Mouse (Mus musculus): ENCODE results near the gene Rnf212b.
A peak's percentile ranks its signal among the peaks of the same experiment; 100 is the strongest.

Gene Rnf212b

GRCm38 (mm10) chr14:54799686-54800085 lies 14.3 kb upstream of the Rnf212b start:
- DNase-seq, result no peak

- no peak for DNase-seq
Measured at GRCm38 (mm10) chr14:54802428-54802827, 11.5 kb upstream of the Rnf212b start.

- DNase-seq, result no peak
Measured at GRCm38 (mm10) chr14:54806124-54806523, 7.8 kb upstream of the Rnf212b start.

DNA sequence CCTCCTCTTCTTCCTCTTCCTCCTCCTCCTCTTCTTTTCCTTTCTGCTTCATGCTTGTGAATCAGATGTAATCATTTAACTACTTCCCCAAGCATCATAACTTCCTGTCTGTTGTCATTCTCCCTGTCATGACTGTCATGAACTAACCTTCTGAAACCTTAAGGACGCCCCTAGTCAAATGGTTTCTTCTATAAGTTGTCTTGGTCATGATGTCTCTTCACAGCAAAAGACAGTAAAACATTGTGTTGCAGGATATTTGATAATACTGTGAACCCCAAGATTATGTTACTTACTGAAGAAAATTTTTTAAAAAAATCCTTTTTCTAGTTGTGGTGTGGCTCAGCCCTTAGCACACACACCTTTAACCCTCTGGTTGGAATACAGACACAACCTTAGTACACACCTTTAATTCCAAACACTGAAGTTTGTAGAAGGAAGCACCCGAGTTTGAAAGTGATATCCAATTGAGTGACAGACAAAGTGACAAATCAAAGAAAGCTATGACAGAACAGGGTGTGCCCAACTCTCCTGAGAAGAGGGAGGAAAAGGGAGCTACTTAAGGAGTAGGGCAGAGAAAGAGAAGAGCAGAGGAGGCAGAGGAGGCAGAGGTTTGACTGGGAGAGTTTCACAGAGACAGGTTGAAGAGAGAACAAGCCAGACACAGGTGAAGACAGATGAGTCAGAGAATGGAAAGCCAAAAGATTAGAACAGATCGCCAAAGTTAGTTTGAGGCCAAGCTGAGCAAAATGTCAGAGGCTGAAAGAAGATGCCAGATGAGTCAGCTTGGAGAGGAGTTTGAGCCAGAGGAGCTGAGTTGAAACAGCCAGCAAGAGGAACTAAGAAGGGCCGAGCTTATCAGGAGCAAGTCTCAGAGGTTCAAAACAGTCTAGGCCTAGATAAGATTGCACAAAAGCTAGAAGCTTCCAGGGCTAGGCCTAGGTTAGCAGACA lies 4.9 kb upstream of the Rnf212b start:
- no peak for DNase-seq

DNA sequence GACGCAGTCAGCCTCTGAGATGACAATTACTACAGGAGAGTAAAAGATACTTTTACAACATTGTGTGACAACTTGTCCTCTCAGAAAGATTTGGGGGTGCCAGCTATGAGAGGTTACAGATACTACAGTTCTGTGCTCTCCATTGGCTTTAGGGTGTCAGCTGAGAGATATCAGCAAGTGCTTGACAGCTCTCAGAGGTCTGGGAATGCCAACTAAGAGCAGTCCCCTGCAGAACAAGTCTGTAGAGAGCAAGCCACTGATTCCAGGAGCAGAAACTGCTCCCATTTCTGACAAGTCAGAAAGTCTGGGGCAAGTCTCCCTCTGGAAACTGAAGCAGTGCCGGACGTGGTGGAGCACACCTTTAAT lies 4.3 kb upstream of the Rnf212b start:
- DNase-seq, result no peak

DNA sequence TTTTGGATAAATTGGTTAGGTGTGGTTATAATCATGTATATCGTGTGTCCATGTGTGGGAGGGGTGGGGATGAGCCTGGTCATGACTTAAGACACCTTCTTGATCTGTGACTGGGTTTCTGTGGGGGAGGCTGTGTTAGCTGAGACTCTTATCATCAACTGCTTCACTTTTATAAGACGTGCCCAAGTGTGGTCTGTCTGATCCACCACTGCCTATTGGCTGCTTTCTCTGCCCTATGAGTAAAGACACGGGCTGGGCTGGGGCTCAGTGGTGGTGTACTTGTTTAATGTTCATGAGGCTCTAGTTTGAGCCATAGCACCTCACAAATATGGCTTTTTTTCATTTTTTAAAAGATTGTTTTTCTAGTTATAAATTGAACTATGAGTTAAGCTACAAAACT lies 1.8 kb downstream of the Rnf212b start:
- DNase-seq, result no peak

DNA sequence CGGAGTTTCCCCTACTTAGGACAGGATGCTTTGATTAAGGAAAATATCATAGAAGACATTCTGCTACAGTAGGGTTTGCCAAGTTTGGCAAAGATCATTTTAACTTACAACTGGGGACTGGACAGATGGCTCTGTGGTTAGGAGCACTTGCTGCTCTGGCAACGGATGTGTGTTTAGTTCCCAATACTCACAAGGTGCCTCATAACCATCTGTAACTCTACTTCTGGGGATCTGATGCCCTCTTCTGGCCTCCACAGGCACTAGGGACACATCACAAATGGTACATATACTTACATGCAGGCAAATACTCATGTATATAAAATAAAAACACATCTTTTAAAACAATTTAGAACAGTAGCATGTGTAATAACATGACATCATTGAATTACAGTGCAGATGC lies 3.9 kb downstream of the Rnf212b start:
- DNase-seq, result peak; percentile 52

DNA sequence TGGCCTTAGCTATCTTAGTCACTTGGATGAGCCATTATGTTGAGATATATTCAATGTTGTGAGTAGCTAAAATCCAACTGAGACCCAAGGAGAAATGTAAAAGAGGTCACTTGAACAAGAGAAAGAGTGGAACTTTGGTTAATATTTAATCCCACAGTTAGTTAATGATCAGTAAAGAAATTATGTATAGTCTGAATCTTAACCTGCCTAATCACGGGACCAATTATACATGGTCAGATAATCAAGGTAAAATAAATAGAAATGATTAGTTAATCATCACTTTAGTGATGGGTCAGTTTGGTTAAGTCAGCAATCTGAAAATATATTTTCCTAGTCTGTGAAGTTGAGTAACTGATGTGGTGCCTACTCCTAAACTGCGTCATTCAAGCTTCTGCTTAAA lies 8.4 kb downstream of the Rnf212b start:
- DNase-seq, result no peak

GRCm38 (mm10) chr14:54823716-54824115 lies 9.8 kb downstream of the Rnf212b start:
- peak; percentile 62 for DNase-seq

GRCm38 (mm10) chr14:54843461-54843860 lies 29.5 kb downstream of the Rnf212b start:
- DNase-seq, result peak; percentile 26

DNA sequence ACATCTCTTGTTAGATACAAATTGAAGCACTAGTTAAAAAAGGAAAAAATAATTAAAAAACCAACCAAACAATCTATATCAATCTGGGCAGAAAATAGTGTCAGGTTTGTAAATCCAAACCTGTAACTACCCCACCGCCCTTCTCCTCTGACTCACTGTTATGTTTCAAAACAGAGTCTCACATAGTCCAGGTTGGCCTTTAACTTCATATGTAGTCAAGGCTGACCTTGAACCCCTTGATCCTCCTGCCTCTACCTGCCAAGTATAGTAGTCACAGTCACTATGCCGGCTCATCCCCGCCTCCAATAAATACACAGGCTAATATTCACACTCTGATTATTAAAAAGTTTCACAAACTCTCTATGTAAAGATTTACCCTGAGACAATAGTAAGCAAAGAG lies 41.8 kb downstream of the Rnf212b start:
- DNase-seq, result no peak

DNA sequence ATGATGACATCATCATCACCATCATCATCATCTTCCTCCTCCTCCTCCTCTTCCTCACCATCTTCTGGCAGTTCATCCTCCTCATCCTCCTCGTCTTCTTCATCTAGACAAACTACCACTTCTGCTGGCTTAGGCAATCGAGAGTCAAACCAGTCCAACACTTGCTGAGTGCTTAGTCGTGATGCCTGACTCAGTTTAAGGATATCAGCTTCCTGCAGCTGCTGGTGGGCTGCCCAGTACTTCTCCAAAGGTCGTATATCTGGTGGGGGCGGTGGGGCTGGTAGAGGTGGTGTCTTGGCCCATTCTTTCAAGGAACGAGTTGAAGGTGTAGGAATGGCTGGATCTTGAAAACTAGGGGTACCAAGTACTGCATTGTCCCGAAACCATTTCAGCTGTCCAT lies 42.8 kb downstream of the Rnf212b start:
- DNase-seq, result no peak

DNA sequence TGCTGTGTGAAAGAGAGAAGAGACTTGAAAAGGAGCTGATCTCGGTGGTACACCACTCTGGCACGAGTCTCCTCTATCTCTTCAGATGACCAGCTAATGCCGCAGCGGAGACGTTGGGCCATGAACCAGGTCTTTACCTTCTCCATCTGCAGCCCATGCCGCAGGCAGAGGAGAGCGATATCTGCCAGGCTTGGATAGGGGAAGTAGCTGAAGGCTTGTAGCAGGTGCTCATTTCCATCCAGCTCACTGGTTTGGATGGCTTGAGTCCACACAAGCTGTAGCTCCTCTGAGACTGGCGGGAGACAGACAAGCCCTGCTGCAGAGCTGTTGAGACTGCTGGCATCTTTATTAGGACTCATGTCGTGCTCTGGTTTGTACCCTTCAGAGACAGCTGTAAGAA lies 44.0 kb downstream of the Rnf212b start:
- no peak for DNase-seq

- DNase-seq, result peak; percentile 69
Measured at GRCm38 (mm10) chr14:54860511-54860910, 46.6 kb downstream of the Rnf212b start.

GRCm38 (mm10) chr14:54863501-54864312 lies 49.8 kb downstream of the Rnf212b start:
- DNase-seq, result peak; percentile 96

- no peak for DNase-seq
Measured at GRCm38 (mm10) chr14:54864313-54865036, 50.5 kb downstream of the Rnf212b start.

GRCm38 (mm10) chr14:54865626-54866025 lies 51.7 kb downstream of the Rnf212b start:
- DNase-seq, result no peak

DNA sequence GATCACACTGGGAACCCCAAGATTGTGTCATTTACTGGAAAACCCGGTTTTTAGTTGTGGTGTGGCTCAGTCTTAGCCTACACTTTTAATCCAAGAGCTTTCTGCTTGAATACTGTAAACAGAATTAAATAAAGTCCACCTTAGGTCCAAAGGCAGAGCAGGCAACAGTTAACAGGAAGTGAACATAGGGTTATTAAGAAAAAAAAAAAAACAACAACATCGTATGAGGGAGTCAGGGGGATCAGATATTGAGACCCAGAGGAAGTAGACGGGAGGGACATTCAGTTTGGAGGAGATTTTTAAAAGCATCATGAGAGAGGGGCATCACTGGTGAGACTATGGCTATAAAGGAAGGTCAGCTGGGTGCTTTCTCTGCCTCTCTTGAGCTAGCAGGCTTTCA lies 52.3 kb downstream of the Rnf212b start:
- no peak for DNase-seq

DNA sequence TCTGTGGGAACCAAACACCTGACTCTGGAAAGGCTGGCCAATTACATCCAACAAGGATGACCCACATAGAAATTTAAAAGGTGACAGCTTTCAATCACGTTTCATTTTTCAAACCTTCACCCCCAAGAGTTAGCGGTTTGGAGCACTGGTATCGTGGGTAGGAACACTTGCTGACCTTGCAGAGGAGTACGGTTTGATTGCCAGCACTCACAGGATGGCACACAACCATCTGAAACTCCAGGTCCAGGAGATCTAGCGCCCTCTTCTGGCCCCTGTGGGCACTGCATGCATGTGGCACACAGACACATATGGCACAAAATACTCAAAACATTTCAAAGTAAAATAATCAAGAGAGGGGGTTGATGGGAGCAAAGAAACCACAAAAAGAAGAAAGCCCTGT lies 53.0 kb downstream of the Rnf212b start:
- DNase-seq, result no peak

GRCm38 (mm10) chr14:54868026-54868425 lies 54.1 kb downstream of the Rnf212b start:
- no peak for DNase-seq

DNA sequence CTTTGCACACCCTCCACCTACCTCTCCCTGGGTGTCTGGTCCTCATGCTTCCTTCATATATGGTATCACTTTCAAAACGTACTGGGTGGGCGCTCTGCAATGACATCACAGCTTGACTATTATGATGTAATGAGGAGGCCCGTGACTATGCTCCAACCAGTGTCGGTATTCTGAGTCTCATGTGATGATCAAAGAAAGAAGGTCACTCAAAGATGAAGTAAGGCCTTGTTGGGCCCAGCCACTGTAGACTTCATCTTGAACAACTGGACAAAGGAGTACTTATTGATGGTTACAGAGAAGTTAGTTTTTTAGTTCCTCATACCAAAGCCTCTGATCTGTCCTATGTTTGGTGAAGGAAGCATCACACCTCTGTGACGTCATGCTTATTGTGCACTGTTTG lies 56.9 kb downstream of the Rnf212b start, which contains the start of gene Homez:
Gene Homez (minus strand): TSS at position 101 of the 400 bp plus-strand sequence.
- no peak for DNase-seq

- no peak for DNase-seq
Measured at GRCm38 (mm10) chr14:54874165-54874564, 60.2 kb downstream of the Rnf212b start.

Measured in kidney, postnatal 14 days (tissue).